Mouse (Mus musculus): ENCODE measurements at regions not wholly inside any gene's neighbourhood (a gene's known extent, or its start where the extent isn't known, plus 50 kb on each side); places are given as distances from the start of the nearest gene placed in this dataset.

GRCm38 (mm10) chr13:102393662-102393970, 299.7 kb upstream of the Cd180 start:
- TF ChIP-seq CTCF (IDR thresholded peaks at IDR 0.05; ENCODE audit: borderline replicate concordance, control insufficient read depth, extremely low read depth, insufficient read depth, low read length, poor library complexity) (no peak), POLR2A (IDR thresholded peaks at IDR 0.05; ENCODE audit: control insufficient read depth, extremely low read depth, insufficient read depth, low read length, poor library complexity) (no peak)
